Mouse (Mus musculus): ENCODE results near the gene Tmc7. TPM values are rescaled to one million over a fixed set of nuclear protein-coding genes. Genes with fewer than 3 reads are reported as not detected.

The Tmc7 gene
- polyA plus RNA-seq, 1 experiment from 2014 or later = 2.3 TPM

Other genes starting within 250 kb of the Tmc7 start
- 2.8 and 3.4 TPM in 2 replicates for gene Syt17, start 136.5 kb downstream of the Tmc7 start, polyA plus RNA-seq (2015; fragmentation: Nextera tagmentation; extraction: Ambion mirVana)
- 7.4 and 8.1 TPM in 2 replicates for gene Itpripl2, start 92.8 kb downstream of the Tmc7 start, polyA plus RNA-seq (2015; fragmentation: Nextera tagmentation; extraction: Ambion mirVana)
- gene Coq7, start 51.4 kb downstream of the Tmc7 start, polyA plus RNA-seq (2015; fragmentation: Nextera tagmentation; extraction: Ambion mirVana) = 115 and 130 TPM in 2 replicates
- gene Tmc5, start 12.6 kb upstream of the Tmc7 start, polyA plus RNA-seq (2015; fragmentation: Nextera tagmentation; extraction: Ambion mirVana) = 0.21 TPM in 1 of 2 replicates, not detected in the other
- gene Gde1, start 121.0 kb upstream of the Tmc7 start, polyA plus RNA-seq (2015; fragmentation: Nextera tagmentation; extraction: Ambion mirVana) = 122 and 128 TPM in 2 replicates
- 18.4 and 20.3 TPM in 2 replicates for gene Ccp110, start 127.8 kb upstream of the Tmc7 start, polyA plus RNA-seq (2015; fragmentation: Nextera tagmentation; extraction: Ambion mirVana)
- 63.6 and 64.5 TPM in 2 replicates for gene Vps35l, start 155.5 kb upstream of the Tmc7 start, polyA plus RNA-seq (2015; fragmentation: Nextera tagmentation; extraction: Ambion mirVana)

Measured in lung, embryonic 15.5 days (tissue).